Mouse (Mus musculus) MEL (cell line): ENCODE measurements at regions not wholly inside any gene's neighbourhood (a gene's known extent, or its start where the extent isn't known, plus 50 kb on each side); places are given as distances from the start of the nearest gene placed in this dataset.
A peak's percentile ranks its signal among the peaks of the same experiment; 100 is the strongest.

ENCODE experiments used
- DNase-seq: peaks from one replicate; pipeline ENCODE4 v3.0.0; 2011; ENCODE audit warnings: low read depth, low spot score
- H3K27ac ChIP-seq: 2 replicates; pipeline ENCODE4 v1.5.1; 2012; ENCODE audit warnings: low read depth, mild to moderate bottlenecking, control low read depth, low read length, moderate library complexity; ENCODE audit not compliant: control insufficient read depth
- H3K27me3 ChIP-seq, 2 experiments: fragments of 150-350 bp in 1 of 2; sonication (generic) in 1 of 2; 2 replicates each; pipeline ENCODE4 v1.6.1; 2012; ENCODE audit warnings: low read length in 2 of 2, mild to moderate bottlenecking in 2 of 2, improper control_type of control experiment in 1 of 2, moderate library complexity in 1 of 2; ENCODE audit not compliant: insufficient read depth in 2 of 2, control insufficient read depth in 1 of 2
- H3K36me3 ChIP-seq, 2 experiments: 2 replicates each; pipeline ENCODE4 v1.6.1; 2012 to 2014; ENCODE audit warnings: low read length in 2 of 2, improper control_type of control experiment in 1 of 2, inconsistent platforms in 1 of 2, mild to moderate bottlenecking in 1 of 2; ENCODE audit not compliant: insufficient read depth in 2 of 2, control insufficient read depth in 1 of 2
- H3K4me1 ChIP-seq, 2 experiments: fragments of 150-350 bp in 1 of 2; sonication (generic) in 1 of 2; 2 replicates each; pipeline ENCODE4 v1.6.1; 2012; ENCODE audit warnings: low read length in 2 of 2, improper control_type of control experiment in 1 of 2, mild to moderate bottlenecking in 1 of 2; ENCODE audit not compliant: insufficient read depth in 2 of 2, control insufficient read depth in 1 of 2
- H3K4me3 ChIP-seq, 2 experiments: fragments of 150-350 bp in 1 of 2; sonication (generic) in 1 of 2; 2 replicates each; pipeline ENCODE4 v1.5.1; 2012; ENCODE audit warnings: low read depth in 2 of 2, low read length in 2 of 2, mild to moderate bottlenecking in 2 of 2, moderate library complexity in 2 of 2, control low read depth in 1 of 2, improper control_type of control experiment in 1 of 2; ENCODE audit not compliant: control insufficient read depth in 1 of 2, insufficient read depth in 1 of 2
- H3K79me2 ChIP-seq: 2 replicates; pipeline ENCODE4 v1.6.1; 2012; ENCODE audit warnings: mild to moderate bottlenecking, low read length, moderate library complexity; ENCODE audit not compliant: control insufficient read depth, poor library complexity, insufficient read depth
- H3K9ac ChIP-seq: 2 replicates; pipeline ENCODE4 v1.6.1; 2012; ENCODE audit warnings: low read depth, mild to moderate bottlenecking, control low read depth, low read length, moderate library complexity; ENCODE audit not compliant: control insufficient read depth, poor library complexity, severe bottlenecking
- H3K9me3 ChIP-seq: fragments of 150-350 bp; sonication (generic); replicated peaks from 2 replicates; pipeline ENCODE4 v1.6.1; 2012; ENCODE audit warnings: mild to moderate bottlenecking, low read length, improper control_type of control experiment, moderate library complexity; ENCODE audit not compliant: insufficient read depth
- ELF1 ChIP-seq: IDR thresholded peaks from 2 replicates; pipeline ENCODE4 v1.6.1; 2014; ENCODE audit warnings: low read depth, mild to moderate bottlenecking, inconsistent platforms, low read length, improper control_type of control experiment, moderate library complexity
- ETS1 ChIP-seq: IDR thresholded peaks from 2 replicates; pipeline ENCODE4 v1.6.1; 2012; ENCODE audit warnings: low read depth, mild to moderate bottlenecking, inconsistent platforms, low read length, improper control_type of control experiment, moderate library complexity
- KAT2A ChIP-seq: conservative IDR thresholded peaks from 2 replicates; pipeline ENCODE4 v1.6.1; 2012; ENCODE audit warnings: low read depth, low read length, improper control_type of control experiment, inconsistent platforms
- MAFK ChIP-seq: IDR thresholded peaks from 2 replicates; pipeline ENCODE4 v1.6.1; 2011; ENCODE audit warnings: low read depth, mild to moderate bottlenecking, low read length, improper control_type of control experiment, borderline replicate concordance
- MXI1 ChIP-seq: IDR thresholded peaks from 2 replicates; pipeline ENCODE4 v1.6.1; 2011; ENCODE audit warnings: mild to moderate bottlenecking, low read depth, low read length, improper control_type of control experiment
- MYB ChIP-seq: IDR thresholded peaks from 2 replicates; pipeline ENCODE4 v1.6.1; 2011; ENCODE audit warnings: mild to moderate bottlenecking, low read depth, low read length, improper control_type of control experiment
- MYC ChIP-seq: IDR thresholded peaks from 2 replicates; pipeline ENCODE4 v1.6.1; 2011; ENCODE audit warnings: low read depth, mild to moderate bottlenecking, low read length, improper control_type of control experiment, moderate library complexity
- NRF1 ChIP-seq: IDR thresholded peaks from 2 replicates; pipeline ENCODE4 v1.6.1; 2014; ENCODE audit warnings: low read depth, mild to moderate bottlenecking, inconsistent platforms, low read length, improper control_type of control experiment, moderate library complexity; ENCODE audit not compliant: poor library complexity, insufficient read depth, severe bottlenecking
- POLR2AphosphoS5 ChIP-seq: IDR thresholded peaks from 2 replicates; pipeline ENCODE4 v1.6.1; 2012; ENCODE audit warnings: low read depth, borderline replicate concordance, mild to moderate bottlenecking, inconsistent platforms, low read length, moderate library complexity, mixed read lengths
- RAD21 ChIP-seq: IDR thresholded peaks from 2 replicates; pipeline ENCODE4 v1.6.1; 2011; ENCODE audit warnings: mild to moderate bottlenecking, low read depth, low read length, improper control_type of control experiment
- SMC3 ChIP-seq: IDR thresholded peaks from 2 replicates; pipeline ENCODE4 v1.6.1; 2011; ENCODE audit warnings: low read depth, low read length, improper control_type of control experiment
- TAL1 ChIP-seq: IDR thresholded peaks from 2 replicates; pipeline ENCODE4 v1.6.1; 2012; ENCODE audit warnings: mild to moderate bottlenecking, inconsistent platforms, low read length, moderate library complexity, mixed read lengths
- TBP ChIP-seq: IDR thresholded peaks from 2 replicates; pipeline ENCODE4 v1.8.0; 2011; ENCODE audit warnings: low read depth, low read length, improper control_type of control experiment
- TCF12 ChIP-seq: IDR thresholded peaks from 2 replicates; pipeline ENCODE4 v1.6.1; 2014; ENCODE audit warnings: low read depth, mild to moderate bottlenecking, inconsistent platforms, low read length, improper control_type of control experiment, moderate library complexity
- USF1 ChIP-seq: IDR thresholded peaks from 2 replicates; pipeline ENCODE4 v1.6.1; 2014; ENCODE audit warnings: low read depth, mild to moderate bottlenecking, inconsistent platforms, low read length, improper control_type of control experiment, moderate library complexity
- USF2 ChIP-seq, 2 experiments: IDR thresholded peaks; 2 replicates each; pipeline ENCODE4 v1.6.1; 2011 to 2012; ENCODE audit warnings: improper control_type of control experiment in 2 of 2, low read length in 2 of 2, borderline replicate concordance in 1 of 2, inconsistent platforms in 1 of 2, low read depth in 1 of 2, mild to moderate bottlenecking in 1 of 2; ENCODE audit not compliant: insufficient read depth in 1 of 2
- ZC3H11A ChIP-seq: IDR thresholded peaks from 2 replicates; pipeline ENCODE4 v1.6.1; 2012; ENCODE audit warnings: low read depth, mild to moderate bottlenecking, inconsistent platforms, low read length, improper control_type of control experiment
- ZKSCAN1 ChIP-seq: IDR thresholded peaks from 2 replicates; pipeline ENCODE4 v1.6.1; 2012; ENCODE audit warnings: low read depth, mild to moderate bottlenecking, inconsistent platforms, low read length, improper control_type of control experiment, moderate library complexity
- ZMIZ1 ChIP-seq: IDR thresholded peaks from 2 replicates; pipeline ENCODE4 v1.6.1; 2012; ENCODE audit warnings: low read depth, mild to moderate bottlenecking, inconsistent platforms, low read length, improper control_type of control experiment, moderate library complexity
- ZNF384 ChIP-seq: IDR thresholded peaks from 2 replicates; pipeline ENCODE4 v1.6.1; 2012; ENCODE audit warnings: low read depth, mild to moderate bottlenecking, inconsistent platforms, low read length, improper control_type of control experiment

DNA sequence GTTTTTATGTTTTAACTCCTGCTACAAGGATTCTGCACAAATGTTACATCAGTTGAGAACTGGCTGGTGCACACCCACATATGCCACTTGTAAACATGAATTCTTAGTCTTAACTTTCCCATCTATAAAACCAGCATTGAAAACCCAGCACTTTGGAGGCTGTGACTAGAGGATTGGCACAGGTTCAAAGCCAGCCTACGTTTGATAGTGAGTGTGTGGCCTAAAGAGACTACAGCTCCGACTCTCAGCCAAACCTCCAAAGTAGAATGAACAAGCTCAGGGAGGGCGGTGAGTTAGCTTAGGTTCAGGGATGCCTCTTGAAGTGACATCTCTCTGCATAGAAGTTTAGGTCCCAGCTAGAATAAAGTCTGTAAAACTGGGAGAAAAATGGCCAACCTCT is 75.0 kb upstream of the Commd8 start:
- no peaks in the 10 kb centered on the region for H3K27me3 ChIP-seq
- H3K27ac ChIP-seq = no peak overlapping the region
- no peaks in the 10 kb centered on the region for H3K9me3 ChIP-seq
- no peak for TF ChIP-seq USF2 (IDR thresholded peaks at IDR 0.05; ENCODE audit: borderline replicate concordance in 1 of 2, insufficient read depth in 1 of 2, low read depth in 1 of 2, low read length in 2 of 2)
- TF ChIP-seq MYC = no peak
- TF ChIP-seq KAT2A = no peak
- no peak for TF ChIP-seq ELF1
- no peak for TF ChIP-seq POLR2AphosphoS5
- TF ChIP-seq SMC3 = no peak
- TF ChIP-seq TAL1 = no peak
- no peak for TF ChIP-seq USF1
- TF ChIP-seq, all 39 proteins: peak for 0
- H3K79me2 ChIP-seq = no peaks in the 10 kb centered on the region
- H3K9ac ChIP-seq = no peak overlapping the region
- peak; percentile 36 for DNase-seq
- no peaks in the 10 kb centered on the region for H3K4me1 ChIP-seq
- H3K36me3 ChIP-seq = no peaks in the 10 kb centered on the region
- H3K4me3 ChIP-seq = no peak overlapping the region

- no peaks in the 10 kb centered on the region for H3K27me3 ChIP-seq
- no peak overlapping the region for H3K4me3 ChIP-seq
- H3K4me1 ChIP-seq = no peaks in the 10 kb centered on the region
- H3K9me3 ChIP-seq = no peaks in the 10 kb centered on the region
- H3K36me3 ChIP-seq = no peaks in the 10 kb centered on the region
- DNase-seq = no peak
- H3K27ac ChIP-seq = no peak overlapping the region
- no peaks in the 10 kb centered on the region for H3K79me2 ChIP-seq
- no peak for TF ChIP-seq POLR2AphosphoS5
- no peak for TF ChIP-seq TCF12
- TF ChIP-seq MAFK = no peak
- no peak for TF ChIP-seq ZKSCAN1
- no peak for TF ChIP-seq MYB
- TF ChIP-seq USF1 = no peak
- TF ChIP-seq ZC3H11A = no peak
- no peak for TF ChIP-seq ETS1
- no peak for TF ChIP-seq TBP
- no peak for TF ChIP-seq ZMIZ1
- no peak for TF ChIP-seq MXI1
- TF ChIP-seq RAD21 = no peak
- TF ChIP-seq ZNF384 = no peak
- no peak for TF ChIP-seq NRF1
- no peak for TF ChIP-seq KAT2A
- no peak overlapping the region for H3K9ac ChIP-seq
These were observed 73.5 kb upstream of the Commd8 start for GRCm38 (mm10) chr5:72241451-72241850.
